Mouse (Mus musculus): ENCODE results near the gene Stx17. TPM values are rescaled to one million over a fixed set of nuclear protein-coding genes. Genes with fewer than 3 reads are reported as not detected.
A peak's percentile ranks its signal among the peaks of the same experiment; 100 is the strongest.

Gene Stx17
- polyA plus RNA-seq, 1 experiment, result 14.7 TPM

DNA sequence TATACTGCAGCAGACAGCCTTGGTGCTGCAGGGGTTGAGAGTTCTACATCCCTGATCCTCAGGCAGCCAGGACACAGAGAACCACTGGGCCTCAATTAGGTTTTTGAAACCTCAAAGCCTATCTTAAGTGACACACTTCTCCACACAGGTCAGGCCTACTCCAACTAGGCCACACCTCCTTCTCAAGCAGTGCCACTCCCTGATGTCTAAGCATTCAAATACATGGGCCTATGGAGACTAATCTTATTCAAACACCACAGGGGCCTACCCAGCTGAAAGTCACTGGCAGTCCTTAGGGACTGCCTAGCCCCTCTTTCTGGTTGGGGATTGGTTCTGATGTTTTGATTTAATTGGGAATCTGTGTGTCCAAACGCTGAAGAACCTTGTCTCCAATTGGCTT lies 31.1 kb downstream of the Stx17 start:
- DNase-seq (ENCODE audit: extremely low spot score in 1 of 2, low spot score in 1 of 2), result no peak

GRCm38 (mm10) chr4:48160386-48160785 lies 35.7 kb downstream of the Stx17 start:
- no peak for DNase-seq (ENCODE audit: extremely low spot score in 1 of 2, low spot score in 1 of 2)

- no peak for DNase-seq (ENCODE audit: extremely low spot score in 1 of 2, low spot score in 1 of 2)
These were observed 39.1 kb downstream of the Stx17 start for GRCm38 (mm10) chr4:48163851-48164250.

- no peak for DNase-seq (ENCODE audit: extremely low spot score in 1 of 2, low spot score in 1 of 2)
These were observed 51.0 kb downstream of the Stx17 start for GRCm38 (mm10) chr4:48175666-48176065.

DNA sequence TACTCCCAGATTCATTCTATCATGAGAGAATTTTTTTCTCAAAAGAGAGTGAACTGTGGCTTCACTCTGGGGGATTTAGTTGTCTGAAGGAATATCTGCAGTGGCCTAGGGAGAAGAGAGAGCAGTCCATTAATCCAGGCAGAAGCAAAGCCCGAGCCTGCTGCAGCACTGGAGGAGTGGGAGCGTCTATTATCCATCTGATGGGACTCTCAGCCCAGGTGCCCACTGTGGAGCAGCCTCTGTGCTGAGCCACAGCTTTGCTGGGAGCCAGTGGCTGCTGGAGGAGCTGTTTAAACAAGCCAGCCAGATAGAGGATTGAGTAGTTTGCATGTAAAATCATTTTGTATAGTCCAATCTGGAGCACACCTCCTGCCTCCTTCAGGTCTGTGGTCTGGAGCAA lies 56.2 kb downstream of the Stx17 start:
- no peak for DNase-seq (ENCODE audit: extremely low spot score in 1 of 2, low spot score in 1 of 2)

DNA sequence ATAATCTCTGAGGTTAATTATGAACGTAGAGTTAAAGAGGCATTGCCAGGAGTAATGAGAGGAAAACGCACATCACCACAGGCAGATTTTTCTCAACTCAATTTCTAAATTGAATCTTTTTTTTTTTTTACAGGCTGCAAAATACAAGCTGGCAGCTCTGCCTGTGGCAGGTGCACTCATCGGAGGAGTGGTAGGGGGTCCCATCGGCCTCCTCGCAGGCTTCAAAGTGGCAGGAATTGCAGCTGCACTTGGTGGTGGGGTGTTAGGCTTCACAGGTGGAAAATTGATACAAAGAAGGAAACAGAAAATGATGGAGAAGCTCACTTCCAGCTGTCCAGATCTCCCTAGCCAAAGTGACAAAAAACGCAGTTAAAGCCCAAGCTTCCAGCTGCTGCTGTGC lies 56.7 kb downstream of the Stx17 start:
- DNase-seq (ENCODE audit: extremely low spot score in 1 of 2, low spot score in 1 of 2), result no peak

GRCm38 (mm10) chr4:48182115-48182806 lies 57.5 kb downstream of the Stx17 start:
- DNase-seq (ENCODE audit: extremely low spot score in 1 of 2, low spot score in 1 of 2), result no peak

GRCm38 (mm10) chr4:48197925-48198324 lies 73.2 kb downstream of the Stx17 start:
- no peak for DNase-seq (ENCODE audit: extremely low spot score in 1 of 2, low spot score in 1 of 2)

GRCm38 (mm10) chr4:48198447-48198846 lies 73.7 kb downstream of the Stx17 start:
- DNase-seq (ENCODE audit: extremely low spot score in 1 of 2, low spot score in 1 of 2), result no peak

GRCm38 (mm10) chr4:48203564-48203963 lies 78.8 kb downstream of the Stx17 start:
- DNase-seq (ENCODE audit: extremely low spot score in 1 of 2, low spot score in 1 of 2), result no peak

DNA sequence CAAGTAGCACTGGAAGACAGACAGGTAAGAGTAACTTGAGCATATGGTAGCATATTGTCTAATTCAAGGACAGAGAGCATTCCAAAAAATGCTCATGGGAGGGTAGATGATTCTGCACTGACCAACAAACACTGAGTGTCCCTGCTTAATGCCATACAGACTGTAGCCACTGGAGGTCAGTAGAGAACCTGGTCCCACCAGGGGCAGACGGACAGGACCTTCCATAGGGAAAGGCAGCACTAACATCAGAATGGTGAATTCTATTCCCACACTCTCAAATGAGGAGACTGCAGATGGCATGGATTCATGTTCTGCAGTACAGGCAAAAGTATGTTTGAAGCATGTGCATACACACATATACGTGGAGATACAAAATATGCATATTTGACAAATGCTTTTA lies 100.5 kb downstream of the Stx17 start:
- DNase-seq (ENCODE audit: extremely low spot score in 1 of 2, low spot score in 1 of 2), result peak in 1 of 2 experiments; percentile 78

GRCm38 (mm10) chr4:48225604-48226003 lies 100.9 kb downstream of the Stx17 start:
- no peak for DNase-seq (ENCODE audit: extremely low spot score in 1 of 2, low spot score in 1 of 2)

- no peak for DNase-seq (ENCODE audit: extremely low spot score in 1 of 2, low spot score in 1 of 2)
These were observed 102.1 kb downstream of the Stx17 start for GRCm38 (mm10) chr4:48226800-48227199.

Other genes with a start within 250 kb of the Stx17 start
- gene Nr4a3, start 79.8 kb upstream of the Stx17 start, polyA plus RNA-seq (2012; rRNA removed), result 6.5 and 10.0 TPM in 2 replicates
- 25.5 and 26.3 TPM in 2 replicates for gene Erp44, start 154.6 kb downstream of the Stx17 start, polyA plus RNA-seq (2012; rRNA removed)
- gene Invs, start 154.8 kb downstream of the Stx17 start, polyA plus RNA-seq (2012; rRNA removed), result 9.6 and 10.9 TPM in 2 replicates

Measured in frontal cortex, adult 2 months (tissue).